Mouse (Mus musculus) embryonic fibroblast, embryonic 13.5 days (primary cell): Measurements from ENCODE around the gene Rb1.

Experiments used
- CTCF ChIP-seq: IDR thresholded peaks from 2 replicates; pipeline ENCODE4 v1.5.1; 2011; ENCODE audit warnings: mild to moderate bottlenecking, control low read depth, low read length, moderate library complexity, borderline replicate concordance; ENCODE audit not compliant: insufficient read depth
- POLR2A ChIP-seq: IDR thresholded peaks from 2 replicates; pipeline ENCODE4 v1.6.1; 2011; ENCODE audit warnings: low read depth, mild to moderate bottlenecking, control low read depth, low read length, moderate library complexity

GRCm38 (mm10) chr14:73354700-73355099 is 29.1 kb upstream of the Rb1 start:
- TF ChIP-seq CTCF (no peak), POLR2A (no peak)
